Mouse (Mus musculus) testis, postnatal 14 days (tissue): ENCODE measurements around the gene Smarca4.
"Not testable (repeated sequence)": the region's sequence is repeated elsewhere in the genome, so short reads cannot be mapped to it uniquely, and the experiment has no call there.

Experiments
- DNase-seq: peaks from one replicate; pipeline ENCODE4 v3.0.0; 2021; ENCODE audit warnings: low spot score

The Smarca4 gene

GRCm38 (mm10) chr9:21662034-21662433 is 46.1 kb downstream of the Smarca4 start:
- DNase-seq, result no peak

- DNase-seq, result no peak
Measured at GRCm38 (mm10) chr9:21668946-21669345, 53.0 kb downstream of the Smarca4 start.

- DNase-seq, result no peak
Measured at GRCm38 (mm10) chr9:21670354-21670753, 54.4 kb downstream of the Smarca4 start.

GRCm38 (mm10) chr9:21671753-21672152 is 55.8 kb downstream of the Smarca4 start:
- DNase-seq, result no peak

GRCm38 (mm10) chr9:21677706-21678105 is 61.7 kb downstream of the Smarca4 start:
- no peak for DNase-seq

GRCm38 (mm10) chr9:21680448-21680847 is 64.5 kb downstream of the Smarca4 start:
- DNase-seq, result no peak

- no peak for DNase-seq
Measured at GRCm38 (mm10) chr9:21682827-21683226, 66.9 kb downstream of the Smarca4 start.

GRCm38 (mm10) chr9:21683897-21684296 is 67.9 kb downstream of the Smarca4 start:
- no peak for DNase-seq

GRCm38 (mm10) chr9:21688554-21688953 is 72.6 kb downstream of the Smarca4 start:
- no peak for DNase-seq

GRCm38 (mm10) chr9:21690031-21690430 is 74.1 kb downstream of the Smarca4 start:
- DNase-seq, result no peak

GRCm38 (mm10) chr9:21691862-21692261 is 75.9 kb downstream of the Smarca4 start:
- DNase-seq, result no peak

- DNase-seq, result no peak
Measured at GRCm38 (mm10) chr9:21692491-21692890, 76.5 kb downstream of the Smarca4 start.

- no peak for DNase-seq
Measured at GRCm38 (mm10) chr9:21694071-21694470, 78.1 kb downstream of the Smarca4 start.

GRCm38 (mm10) chr9:21695229-21695792 is 79.3 kb downstream of the Smarca4 start:
- no peak for DNase-seq

- no peak for DNase-seq
Measured at GRCm38 (mm10) chr9:21697121-21697520, 81.2 kb downstream of the Smarca4 start.

- not testable (repeated sequence) for DNase-seq
Measured at GRCm38 (mm10) chr9:21699280-21699679, 83.3 kb downstream of the Smarca4 start.

GRCm38 (mm10) chr9:21701091-21701490 is 85.1 kb downstream of the Smarca4 start:
- no peak for DNase-seq

GRCm38 (mm10) chr9:21703494-21703893 is 87.5 kb downstream of the Smarca4 start:
- DNase-seq, result no peak

- no peak for DNase-seq
Measured at GRCm38 (mm10) chr9:21706085-21706484, 90.1 kb downstream of the Smarca4 start.

GRCm38 (mm10) chr9:21706586-21707265 is 90.8 kb downstream of the Smarca4 start:
- DNase-seq, result no peak

GRCm38 (mm10) chr9:21709340-21709739 is 93.4 kb downstream of the Smarca4 start:
- no peak for DNase-seq

GRCm38 (mm10) chr9:21715298-21715697 is 99.3 kb downstream of the Smarca4 start:
- DNase-seq, result no peak

- no peak for DNase-seq
Measured at GRCm38 (mm10) chr9:21717015-21717414, 101.0 kb downstream of the Smarca4 start.

GRCm38 (mm10) chr9:21721036-21721435 is 105.1 kb downstream of the Smarca4 start:
- DNase-seq, result no peak
